Mouse (Mus musculus): ENCODE results near the gene Rsph3a.
"Not testable (repeated sequence)": the region's sequence is repeated elsewhere in the genome, so short reads cannot be mapped to it uniquely, and the experiment has no call there.

The Rsph3a gene

DNA sequence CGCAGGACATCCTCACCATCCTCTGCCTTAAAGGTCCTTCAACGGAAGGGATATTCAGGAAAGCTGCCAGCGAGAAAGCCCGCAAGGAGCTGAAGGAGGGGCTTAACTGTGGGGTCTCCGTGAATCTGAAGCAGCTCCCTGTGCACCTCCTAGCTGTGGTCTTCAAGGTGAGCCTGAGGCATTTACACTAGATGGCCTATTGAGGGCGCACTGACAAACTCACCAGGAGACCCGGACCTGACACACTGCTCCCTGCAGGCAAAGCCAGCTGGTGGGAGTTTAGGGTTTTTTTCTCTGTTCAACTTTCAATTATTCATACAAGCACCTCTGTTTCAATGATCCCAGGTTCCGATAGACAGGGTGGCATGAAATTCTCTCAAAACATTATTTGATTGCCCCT lies 16.1 kb upstream of the Rsph3a start:
- DNase-seq = no peak

DNA sequence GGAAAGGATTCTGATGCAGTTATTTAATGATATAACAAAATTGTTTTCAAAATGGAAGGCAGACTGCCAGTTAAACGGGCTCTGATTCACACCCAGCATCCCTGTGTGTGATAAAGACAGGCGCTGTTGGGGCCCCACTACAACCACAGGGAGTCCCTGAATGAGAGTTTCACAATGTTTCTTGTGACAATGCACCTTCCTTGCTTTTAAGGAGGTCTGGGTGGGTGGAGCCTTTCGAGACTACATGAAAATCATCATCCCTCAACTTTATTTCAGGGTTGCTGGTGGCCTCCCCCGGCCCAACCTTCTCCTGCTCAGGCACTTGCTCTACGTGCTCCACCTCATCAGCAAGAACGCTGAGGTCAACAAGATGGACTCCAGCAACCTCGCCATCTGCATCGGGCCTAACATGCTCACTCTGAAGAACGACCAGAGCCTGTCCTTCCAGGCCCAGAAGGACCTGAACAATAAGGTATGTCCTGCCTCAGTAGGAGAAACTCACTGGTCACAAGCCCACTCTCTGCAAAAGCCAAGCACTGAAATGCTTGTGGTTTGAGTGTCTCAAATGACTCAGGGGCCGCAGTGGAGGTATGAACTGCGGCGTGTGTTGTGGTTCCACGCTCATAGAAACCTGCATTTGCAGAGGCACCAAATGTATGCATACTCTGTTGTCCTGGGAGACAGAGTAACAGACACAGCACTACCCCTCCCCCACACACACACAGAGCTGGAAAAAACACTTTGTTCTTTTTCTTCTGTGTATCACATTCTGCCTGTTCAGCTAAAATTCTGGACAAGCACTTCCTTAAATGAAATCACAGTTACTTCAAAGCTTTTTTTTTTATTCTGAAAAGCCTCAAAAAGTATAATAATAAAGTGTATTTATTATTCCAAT lies 14.1 kb upstream of the Rsph3a start:
- DNase-seq = no peak

- not testable (repeated sequence) for DNase-seq
Observed at GRCm38 (mm10) chr17:7932121-7932520, 13.3 kb upstream of the Rsph3a start.

DNA sequence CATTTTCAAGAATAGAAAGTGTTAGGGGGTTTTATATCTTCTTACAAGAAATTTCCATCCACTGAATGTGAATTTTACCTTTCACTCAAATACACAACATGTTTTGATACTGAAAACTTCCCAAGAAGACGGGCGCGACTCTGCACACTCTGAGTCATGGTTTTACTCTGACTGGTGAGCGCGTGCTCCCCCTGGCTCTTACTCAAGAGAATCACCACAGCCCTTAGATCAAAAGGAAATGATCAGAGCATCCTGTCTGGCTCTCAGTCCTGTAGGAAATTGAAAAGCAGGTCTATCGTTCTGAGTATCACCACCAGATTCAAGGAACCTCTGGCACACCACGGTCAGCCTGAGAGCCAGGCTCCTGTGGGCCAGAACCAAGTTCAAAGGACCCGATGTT lies 5.8 kb upstream of the Rsph3a start:
- DNase-seq = peak; percentile 19

GRCm38 (mm10) chr17:7946053-7946627 lies 726 bp downstream of the Rsph3a start:
- DNase-seq = not testable (repeated sequence)

DNA sequence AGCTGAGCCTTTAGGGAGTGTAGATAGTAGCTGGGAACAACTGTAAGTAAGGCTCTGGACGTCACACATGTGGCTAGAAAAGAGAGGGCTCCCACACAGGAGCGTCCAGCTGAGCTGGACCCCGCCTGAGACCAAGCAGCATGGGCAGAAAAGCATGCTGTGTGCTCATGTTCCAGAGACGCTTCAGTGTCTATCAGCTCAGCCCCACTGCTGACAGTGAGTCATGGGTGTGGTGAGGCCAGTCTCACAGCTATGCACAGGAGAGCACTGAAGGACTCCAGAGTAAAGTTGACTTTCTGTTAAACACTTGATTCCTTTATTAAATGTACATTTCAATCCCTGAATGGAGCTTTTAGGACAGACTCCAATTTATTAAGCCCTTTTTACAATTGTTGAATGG lies 5.9 kb downstream of the Rsph3a start:
- DNase-seq = not testable (repeated sequence)

- DNase-seq = not testable (repeated sequence)
Observed at GRCm38 (mm10) chr17:7957242-7957641, 11.8 kb downstream of the Rsph3a start.

- DNase-seq = not testable (repeated sequence)
Observed at GRCm38 (mm10) chr17:7963333-7963732, 17.9 kb downstream of the Rsph3a start.

DNA sequence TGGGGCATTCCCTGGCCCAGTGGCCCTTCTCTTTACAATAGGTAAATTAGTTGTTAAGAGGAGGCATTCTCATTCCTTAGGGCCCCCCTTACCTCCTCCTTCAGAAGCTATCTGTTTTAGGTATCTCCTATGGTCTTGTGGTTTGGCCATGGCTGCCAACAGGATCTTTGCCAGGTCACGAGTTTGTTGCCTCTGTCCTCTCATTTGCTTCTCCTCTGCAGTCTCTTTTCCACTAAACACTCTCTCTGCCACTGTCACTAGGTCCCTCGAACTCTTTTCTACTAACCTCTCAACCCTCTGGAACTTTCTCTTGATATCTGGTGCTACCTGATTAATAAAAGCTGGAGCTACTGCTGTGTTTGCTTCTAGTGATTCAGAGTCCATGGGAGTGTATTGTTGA lies 19.0 kb downstream of the Rsph3a start:
- not testable (repeated sequence) for DNase-seq

DNA sequence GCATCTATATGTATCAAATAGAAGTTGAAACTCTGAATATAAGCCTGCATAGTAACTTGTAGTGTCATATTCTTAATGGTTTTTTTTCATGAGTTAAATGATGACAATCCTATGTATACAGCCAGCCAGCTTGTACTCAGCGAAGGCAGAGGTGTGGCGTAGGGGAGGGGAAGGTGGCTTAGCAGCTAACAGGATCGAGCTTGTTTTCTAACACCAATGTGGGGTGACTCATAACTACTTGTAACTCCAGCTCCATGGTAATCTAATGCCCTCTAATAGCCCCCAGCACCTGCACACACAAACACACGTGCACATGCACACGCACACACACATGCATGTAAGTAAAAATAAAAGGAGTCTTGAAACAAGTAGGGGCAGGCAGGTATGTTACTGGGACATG lies 23.1 kb downstream of the Rsph3a start:
- DNase-seq = not testable (repeated sequence)

DNA sequence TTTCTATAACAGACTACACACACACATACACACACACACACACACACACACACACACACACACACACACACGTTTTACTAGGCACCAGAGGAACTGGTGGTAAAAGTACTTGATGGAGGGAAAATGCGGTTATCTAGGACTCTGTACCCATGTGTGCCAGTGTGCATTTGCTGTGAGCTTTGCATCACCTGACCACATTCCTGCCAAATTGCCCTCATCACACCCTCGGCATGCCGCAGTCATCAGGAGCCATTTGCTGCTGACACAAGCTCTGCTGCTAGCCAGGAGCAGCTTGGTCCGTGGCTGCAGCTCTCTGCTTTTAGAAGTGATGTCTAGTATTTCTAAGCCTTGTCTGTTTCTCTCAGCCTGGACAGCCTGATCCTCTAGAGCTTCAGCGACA lies 24.4 kb downstream of the Rsph3a start:
- DNase-seq = not testable (repeated sequence)

- not testable (repeated sequence) for DNase-seq
Observed at GRCm38 (mm10) chr17:7983484-7983883, 38.1 kb downstream of the Rsph3a start.

DNA sequence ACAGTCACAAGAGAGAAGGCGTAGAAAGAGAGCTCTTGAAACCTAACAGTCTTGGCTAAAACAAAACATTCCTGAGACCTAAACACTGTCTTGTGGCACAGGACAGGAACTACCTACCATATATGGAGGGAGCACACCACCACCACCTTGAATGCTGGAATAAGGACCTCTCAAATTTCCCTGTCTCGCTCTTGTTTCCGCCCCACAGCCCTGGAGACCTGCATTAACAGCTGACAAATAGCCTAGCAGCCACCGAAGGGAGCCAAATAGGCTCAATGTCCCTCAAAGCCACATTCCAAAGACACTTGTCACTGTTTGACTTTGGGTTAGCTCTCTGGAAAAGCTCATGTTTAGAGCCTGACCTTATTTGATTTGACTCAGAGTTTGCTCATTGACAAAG lies 40.2 kb downstream of the Rsph3a start:
- peak; percentile 20 for DNase-seq

DNA sequence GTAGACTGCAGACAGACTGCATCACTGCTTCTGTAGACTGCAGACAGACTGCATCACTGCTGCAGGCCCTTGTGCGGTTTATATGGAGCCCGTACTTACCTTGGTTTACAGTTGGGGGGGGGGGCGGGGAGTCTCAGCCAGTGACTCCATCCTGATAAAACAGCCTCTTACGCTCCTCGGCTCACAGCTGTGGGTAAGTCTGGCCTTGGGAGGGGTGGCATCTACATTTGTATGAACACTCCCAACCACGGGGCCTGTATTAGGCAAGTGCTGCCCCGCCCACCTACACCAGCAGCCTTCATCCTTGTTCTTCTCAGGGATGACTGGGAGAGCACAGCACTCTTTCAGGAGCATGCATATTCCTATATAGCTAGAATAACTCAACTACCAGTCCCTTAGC lies 41.6 kb downstream of the Rsph3a start:
- not testable (repeated sequence) for DNase-seq

GRCm38 (mm10) chr17:8003248-8003647 lies 57.8 kb downstream of the Rsph3a start:
- not testable (repeated sequence) for DNase-seq

GRCm38 (mm10) chr17:8006771-8007170 lies 61.4 kb downstream of the Rsph3a start:
- DNase-seq = not testable (repeated sequence)

GRCm38 (mm10) chr17:8009565-8009964 lies 64.2 kb downstream of the Rsph3a start:
- DNase-seq = not testable (repeated sequence)

DNA sequence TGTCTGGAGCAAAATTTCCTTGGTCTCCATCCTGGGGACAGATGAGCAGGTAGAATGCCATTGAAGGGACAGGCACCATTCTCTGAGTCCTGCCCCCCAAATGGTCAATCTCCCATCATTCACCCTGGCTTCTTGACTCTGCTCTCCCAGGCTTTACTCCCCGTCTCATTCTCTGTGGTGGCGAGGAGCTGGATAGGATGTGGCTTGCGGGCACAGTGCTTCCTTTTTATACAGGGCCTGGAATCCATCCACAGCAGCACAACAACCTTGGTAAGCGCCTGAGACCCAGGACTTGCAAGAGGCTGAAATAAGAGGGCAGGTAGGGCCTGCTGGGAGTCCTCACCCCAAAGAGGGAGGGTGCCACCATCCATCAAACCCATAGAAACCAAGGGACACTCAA lies 68.6 kb downstream of the Rsph3a start:
- DNase-seq = not testable (repeated sequence)

- DNase-seq = not testable (repeated sequence)
Observed at GRCm38 (mm10) chr17:8022675-8023074, 77.3 kb downstream of the Rsph3a start.

DNA sequence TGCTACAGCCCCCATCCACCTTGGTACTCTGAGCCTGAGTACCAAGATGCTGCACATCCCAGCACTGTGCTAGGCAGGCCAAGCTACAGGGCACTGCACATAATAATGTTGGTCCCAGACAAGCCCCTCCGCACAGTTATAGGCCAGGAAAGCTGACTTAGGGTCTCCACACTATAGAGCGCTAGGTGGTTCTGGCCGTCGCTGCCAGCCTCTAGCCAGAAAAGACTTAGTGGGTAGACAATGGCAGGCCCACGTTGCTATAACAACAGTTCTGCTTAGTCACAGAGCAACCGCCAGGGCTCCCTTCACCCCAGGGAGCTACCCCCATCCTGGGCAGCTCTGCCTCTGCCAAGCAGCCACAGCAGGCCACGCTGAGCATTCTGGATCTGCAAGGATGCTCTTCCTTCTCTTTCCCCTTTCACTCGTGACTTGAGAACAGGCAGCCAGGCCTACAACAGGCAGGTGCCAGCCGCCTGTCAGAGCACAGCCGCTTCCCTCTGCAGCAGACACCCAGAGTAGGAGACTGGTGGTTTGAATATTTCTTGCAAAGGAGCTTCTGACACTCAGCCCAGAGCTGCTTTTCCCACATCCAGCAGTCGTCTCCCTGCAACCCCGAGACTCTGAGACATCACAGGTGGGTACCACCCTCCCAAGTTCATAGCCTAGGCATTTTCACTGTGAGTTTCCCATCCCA lies 82.2 kb downstream of the Rsph3a start:
- DNase-seq = not testable (repeated sequence)

Data from kidney, adult 9 months (tissue).